Mouse (Mus musculus) A20 (cell line): ENCODE data around the gene Rtf1.
A peak's percentile ranks its signal among the peaks of the same experiment; 100 is the strongest.
"Not testable (repeated sequence)": the region's sequence is repeated elsewhere in the genome, so short reads cannot be mapped to it uniquely, and the experiment has no call there.

ENCODE experiments used
- DNase-seq: peaks from one replicate; pipeline ENCODE4 v3.0.0-alpha.2; 2011; ENCODE audit warnings: low read depth, low spot score

Gene Rtf1

GRCm38 (mm10) chr2:119674525-119675214 lies at the start of gene Rtf1:
Rtf1 (plus strand) TSS chr2:119675068.
- DNase-seq = peak; percentile 91

DNA sequence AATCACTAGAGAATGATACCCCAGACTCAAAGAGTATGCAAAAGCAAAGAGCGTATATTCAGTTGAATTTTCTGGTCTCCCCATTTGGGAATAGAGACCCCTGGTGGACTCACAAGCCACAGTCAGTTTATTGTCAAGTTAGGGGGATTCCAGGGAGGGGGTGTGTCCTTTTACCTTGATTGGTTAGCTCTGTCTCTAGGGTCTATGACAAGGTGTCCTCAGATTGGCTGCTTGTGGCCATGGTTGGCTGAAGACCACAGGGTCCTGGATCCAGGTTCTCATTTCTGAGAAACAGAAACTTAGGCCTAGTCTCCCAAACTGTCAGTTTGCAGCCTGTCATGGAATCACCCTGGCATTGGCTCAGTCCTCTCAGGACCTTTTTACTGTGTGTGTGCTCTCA lies 38.1 kb upstream of the Rtf1 start:
- DNase-seq = peak; percentile 25

DNA sequence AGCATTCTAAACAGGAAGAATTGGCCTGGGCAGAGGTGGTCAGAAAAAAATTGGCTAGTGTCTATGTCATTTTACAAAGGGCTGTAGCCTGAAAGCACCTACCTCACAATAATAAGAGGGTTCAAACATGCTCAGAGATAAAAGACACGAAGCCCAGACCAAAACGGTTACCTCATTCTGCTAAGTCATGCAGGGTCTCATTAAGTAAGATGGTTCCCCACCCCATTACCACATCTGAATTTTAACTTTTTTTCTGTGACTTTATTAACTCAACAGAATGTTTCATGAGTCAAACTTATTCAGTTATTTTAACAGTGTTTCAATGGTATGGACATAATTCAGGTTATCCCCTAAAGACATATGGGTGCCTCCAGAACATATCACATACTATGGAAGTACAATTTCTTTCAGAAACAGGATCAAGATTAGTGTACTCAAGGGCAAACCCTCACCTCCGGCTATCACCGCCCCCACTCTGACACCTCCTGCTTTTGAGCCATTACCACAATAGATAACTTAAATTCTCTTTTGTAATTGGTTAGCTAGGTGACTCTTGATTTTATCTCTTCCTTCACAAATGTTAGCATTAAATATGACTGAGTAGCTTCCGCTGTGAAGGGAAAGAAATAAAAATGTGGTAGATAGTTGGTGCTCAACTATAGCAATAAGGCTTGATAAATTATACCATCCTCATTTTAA lies 33.5 kb upstream of the Rtf1 start:
- no peak for DNase-seq

GRCm38 (mm10) chr2:119644254-119644653 lies 30.6 kb upstream of the Rtf1 start:
- DNase-seq = peak; percentile 31

DNA sequence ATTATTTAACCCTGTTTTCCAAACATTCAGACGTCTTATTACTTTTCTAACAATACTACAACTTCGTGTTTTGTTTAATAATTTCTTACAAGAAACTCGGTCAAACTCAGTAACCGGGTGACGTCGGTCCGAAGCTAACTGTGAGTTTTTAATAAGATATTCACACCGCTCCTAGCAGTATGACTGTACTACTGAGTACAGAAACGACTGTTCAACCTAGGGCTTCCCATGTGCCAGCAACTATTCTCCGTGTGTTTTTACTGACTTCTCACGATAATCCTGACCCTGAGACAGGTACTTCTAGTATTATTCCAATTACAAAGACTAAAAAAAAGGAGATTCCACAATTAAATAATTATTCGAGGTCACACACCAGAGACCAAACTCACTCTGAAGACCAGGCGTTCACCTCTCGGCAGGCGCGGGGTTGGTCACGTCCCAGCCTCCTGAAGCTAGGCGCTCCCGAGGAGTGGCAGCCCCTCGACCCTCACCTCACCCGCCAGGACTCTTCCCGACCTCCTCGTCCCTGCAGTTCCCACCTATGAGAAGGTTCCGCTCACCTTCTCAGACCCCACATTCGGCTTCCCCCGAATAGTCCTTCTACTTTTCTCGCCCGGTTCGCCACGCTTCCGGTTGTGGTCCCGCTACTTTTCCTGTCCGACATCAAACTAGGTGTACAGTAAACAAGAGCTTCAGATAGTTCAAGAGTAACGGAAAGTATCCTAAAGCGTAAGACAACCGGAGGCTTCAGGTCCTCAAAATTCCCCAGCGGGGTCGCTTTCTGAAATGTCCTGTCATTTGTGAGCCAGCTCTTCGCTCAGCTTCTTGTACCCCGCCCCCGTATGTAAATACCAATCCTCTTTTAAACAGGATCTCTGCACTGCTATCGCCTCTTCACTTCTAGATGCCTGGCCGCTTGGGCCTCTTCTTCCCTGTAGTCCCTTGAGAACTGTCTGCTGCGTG lies 12.4 kb upstream of the Rtf1 start, which contains the start of gene Ndufaf1:
Gene Ndufaf1, minus strand, starts transcription at position 608 of the 963 bp plus-strand sequence.
- peak; percentile 93 for DNase-seq

GRCm38 (mm10) chr2:119665744-119666143 lies 9.1 kb upstream of the Rtf1 start:
- DNase-seq = not testable (repeated sequence)

DNA sequence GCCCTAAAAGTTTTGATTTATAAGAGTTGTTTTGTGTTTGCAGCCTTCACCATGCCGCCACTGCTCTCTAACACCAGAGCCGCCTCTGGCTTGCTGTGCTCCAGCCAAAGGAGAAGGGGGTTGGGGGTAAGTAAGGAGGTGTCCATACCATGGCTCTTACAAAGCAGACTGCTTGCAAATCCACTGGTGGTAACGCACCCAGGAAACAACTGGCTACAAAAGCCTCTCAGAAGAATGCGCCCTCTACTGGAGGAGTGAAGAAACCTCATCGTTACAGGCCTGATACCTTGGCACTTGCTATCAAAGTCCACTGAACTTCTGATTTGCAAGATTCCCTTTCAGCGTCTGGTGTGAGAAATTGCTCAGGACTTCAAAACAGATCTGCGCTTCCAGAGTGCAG lies 5.9 kb upstream of the Rtf1 start:
- peak; percentile 27 for DNase-seq

DNA sequence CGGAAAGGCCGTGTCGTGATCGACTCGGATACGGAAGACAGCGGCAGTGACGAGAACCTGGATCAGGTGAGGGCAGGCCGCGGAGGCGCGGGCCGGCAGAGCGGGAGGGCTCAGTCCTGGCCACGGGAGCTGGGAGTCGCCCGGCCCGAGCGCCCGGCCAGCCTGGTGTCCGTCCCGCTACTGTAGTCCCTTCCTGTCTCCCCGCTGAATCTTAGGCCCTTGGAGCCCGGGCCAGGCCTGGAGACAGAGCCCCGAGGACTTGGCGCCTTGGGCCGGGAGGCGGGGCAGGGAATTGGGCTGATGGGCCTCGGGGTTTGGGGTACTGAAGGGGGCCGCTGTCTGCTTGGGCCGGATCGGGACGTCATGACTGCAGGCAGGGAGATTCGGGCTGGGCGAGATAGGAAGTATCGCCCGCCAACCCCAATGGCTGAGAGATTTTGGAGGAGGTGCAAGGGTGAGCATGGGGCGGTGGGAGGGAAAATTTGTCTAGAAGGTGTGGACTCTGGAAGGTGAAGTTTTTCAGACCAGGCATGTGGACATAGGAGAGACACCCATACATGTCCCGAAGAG lies 432 bp downstream of the Rtf1 start:
- DNase-seq = no peak

DNA sequence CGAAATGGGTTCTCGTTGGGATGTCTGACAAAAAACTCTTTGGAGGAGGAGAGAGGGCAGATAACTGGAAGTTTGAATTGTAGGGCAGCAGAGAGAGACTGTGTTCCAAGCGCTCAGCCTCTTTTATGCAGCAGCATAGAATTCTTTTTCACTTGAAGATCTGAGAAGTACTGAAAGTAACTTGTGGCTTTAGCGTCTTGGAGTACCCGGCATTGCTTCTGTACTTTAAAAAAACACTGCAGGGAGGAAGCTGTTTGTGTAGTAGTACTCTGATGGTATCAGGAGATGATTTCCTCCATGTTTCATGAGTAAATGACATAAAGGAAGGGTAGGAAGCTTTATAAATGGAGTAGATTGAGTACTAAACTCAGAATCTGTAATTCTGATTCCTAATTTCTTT lies 963 bp downstream of the Rtf1 start:
- DNase-seq = peak; percentile 39

DNA sequence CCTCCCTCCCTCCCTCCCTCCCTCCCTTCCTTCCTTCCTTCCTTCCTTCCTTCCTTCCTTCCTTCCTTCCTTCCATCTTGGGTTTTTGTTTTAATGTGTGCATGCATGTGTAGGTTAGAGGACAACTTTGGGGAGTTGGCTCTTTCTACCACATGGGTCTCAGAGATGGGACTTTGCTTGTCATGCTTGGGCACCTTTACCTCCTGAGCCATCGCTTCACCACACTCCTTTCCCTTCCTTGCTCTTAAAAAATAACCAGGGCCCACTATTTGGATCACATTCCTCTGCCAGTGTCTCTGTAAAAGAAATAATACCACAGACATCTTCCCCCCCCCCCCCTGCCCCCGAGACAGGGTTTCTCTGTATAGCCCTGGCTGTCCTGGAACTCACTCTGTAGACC lies 8.8 kb downstream of the Rtf1 start:
- no peak for DNase-seq

GRCm38 (mm10) chr2:119692003-119692701 lies 17.3 kb downstream of the Rtf1 start:
- DNase-seq = peak; percentile 54

DNA sequence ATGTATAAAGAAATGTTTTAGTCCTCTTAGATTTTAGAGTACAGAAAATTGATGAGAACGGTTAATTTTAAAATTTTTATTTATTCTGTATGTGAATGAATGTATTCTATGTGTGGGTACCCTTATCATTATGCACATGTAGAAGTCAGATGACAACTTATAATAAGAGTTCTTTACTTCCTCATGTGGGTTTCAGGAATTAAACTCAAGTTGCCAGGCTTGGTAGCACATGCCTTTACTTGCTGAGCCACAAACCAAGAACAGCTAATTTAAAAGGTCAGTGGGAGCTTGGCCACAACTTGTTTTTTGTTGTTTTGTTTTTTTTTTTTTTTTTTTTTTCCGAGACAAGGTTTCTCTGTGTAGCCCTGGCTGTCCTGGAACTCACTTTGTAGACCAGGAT lies 20.0 kb downstream of the Rtf1 start:
- DNase-seq = peak; percentile 59

- peak; percentile 69 for DNase-seq
Observed at GRCm38 (mm10) chr2:119696111-119696510, 21.2 kb downstream of the Rtf1 start.

DNA sequence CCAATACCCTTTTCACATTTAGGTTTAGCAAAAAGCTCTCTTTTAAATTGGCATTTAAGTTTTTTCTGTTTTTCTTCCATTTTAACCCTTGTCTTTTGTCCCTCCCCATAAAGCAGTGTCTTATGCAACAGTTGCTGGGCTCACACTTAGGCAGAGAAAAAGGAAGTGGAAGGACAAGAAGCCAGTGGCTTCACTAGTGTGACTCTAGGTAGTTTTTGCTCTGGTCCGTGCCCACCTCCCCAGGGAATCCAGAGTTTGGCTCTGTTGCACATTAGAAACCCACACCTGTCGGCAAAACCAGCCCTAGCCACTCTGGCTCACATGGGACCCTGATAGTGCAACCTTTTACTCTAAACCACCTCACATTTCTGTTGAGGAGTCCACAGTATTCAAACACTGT lies 23.6 kb downstream of the Rtf1 start:
- DNase-seq = peak; percentile 86

GRCm38 (mm10) chr2:119699962-119700361 lies 25.1 kb downstream of the Rtf1 start:
- DNase-seq = no peak

DNA sequence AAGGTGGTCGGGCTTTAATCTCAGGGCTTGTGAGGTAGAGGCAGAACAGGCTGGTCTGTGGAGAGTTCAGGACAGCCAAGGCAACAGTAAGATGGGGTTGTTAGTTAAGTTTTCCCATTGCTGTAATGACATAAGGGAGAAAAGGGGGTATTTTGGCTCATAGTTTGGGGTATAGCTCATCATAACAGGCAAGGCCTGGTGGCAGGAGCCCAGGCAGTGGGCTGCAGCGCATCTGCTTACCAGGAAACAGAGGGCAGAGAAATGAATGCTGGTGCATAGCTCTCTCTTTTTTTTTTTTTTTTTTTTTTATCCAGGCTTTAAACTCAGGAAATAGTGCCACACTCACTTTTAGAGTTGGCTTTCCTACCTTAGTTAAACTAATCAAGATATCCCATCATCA lies 28.3 kb downstream of the Rtf1 start:
- no peak for DNase-seq

DNA sequence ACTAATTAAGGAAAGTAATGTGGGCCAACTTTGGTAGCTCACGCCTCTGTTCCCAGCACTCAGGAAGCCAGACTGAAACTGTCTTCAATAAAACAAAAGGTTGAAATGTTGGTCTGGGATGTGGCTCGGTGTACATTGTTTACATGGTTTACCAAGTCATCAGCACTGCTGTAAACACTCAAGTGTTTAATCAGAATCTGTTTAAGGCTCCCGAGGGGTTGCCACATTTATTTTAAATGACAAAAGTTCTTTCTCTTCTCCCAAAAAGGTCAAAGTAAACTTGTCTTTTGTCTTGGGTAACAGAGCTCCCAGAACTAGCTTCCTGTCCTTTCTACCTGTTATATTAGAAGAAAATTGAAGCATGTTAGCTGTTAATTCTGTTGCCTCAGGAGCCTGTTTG lies 32.8 kb downstream of the Rtf1 start:
- DNase-seq = no peak

DNA sequence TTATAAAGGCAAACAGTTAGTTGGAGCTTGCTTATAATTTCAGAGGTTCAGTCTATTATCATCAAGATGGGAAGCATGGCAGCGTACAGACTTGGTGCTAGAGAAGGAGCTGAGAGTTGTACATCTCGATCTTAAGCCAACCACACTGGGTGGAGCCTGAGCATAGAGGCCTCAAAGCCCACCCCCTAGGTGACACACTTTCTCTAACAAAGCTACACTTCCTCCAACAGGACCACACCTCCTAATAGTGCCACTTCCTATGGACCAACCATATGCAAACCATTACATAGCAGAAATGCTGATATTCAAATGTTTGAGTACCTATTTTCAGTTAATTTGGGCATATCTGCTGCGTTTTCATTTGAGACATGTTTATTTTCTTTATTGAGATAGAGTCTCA lies 35.1 kb downstream of the Rtf1 start:
- peak; percentile 43 for DNase-seq

GRCm38 (mm10) chr2:119715868-119716267 lies 41.0 kb downstream of the Rtf1 start:
- DNase-seq = not testable (repeated sequence)

DNA sequence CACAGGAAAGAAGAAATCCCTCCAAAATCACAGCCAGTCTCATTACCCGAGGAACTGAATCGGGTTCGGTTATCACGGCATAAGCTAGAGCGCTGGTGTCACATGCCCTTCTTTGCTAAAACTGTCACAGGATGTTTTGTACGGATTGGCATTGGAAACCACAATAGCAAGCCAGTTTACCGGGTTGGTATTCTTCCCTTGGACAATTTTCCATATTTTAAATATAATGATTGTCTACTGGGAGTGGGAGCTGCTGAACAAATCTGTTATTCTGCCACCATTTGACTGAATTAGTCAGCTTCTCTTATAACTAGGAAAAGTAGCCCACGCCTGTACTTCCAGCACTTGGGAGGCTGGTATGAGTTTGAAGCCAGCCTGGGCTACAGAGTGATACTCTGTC lies 46.2 kb downstream of the Rtf1 start:
- DNase-seq = no peak

DNA sequence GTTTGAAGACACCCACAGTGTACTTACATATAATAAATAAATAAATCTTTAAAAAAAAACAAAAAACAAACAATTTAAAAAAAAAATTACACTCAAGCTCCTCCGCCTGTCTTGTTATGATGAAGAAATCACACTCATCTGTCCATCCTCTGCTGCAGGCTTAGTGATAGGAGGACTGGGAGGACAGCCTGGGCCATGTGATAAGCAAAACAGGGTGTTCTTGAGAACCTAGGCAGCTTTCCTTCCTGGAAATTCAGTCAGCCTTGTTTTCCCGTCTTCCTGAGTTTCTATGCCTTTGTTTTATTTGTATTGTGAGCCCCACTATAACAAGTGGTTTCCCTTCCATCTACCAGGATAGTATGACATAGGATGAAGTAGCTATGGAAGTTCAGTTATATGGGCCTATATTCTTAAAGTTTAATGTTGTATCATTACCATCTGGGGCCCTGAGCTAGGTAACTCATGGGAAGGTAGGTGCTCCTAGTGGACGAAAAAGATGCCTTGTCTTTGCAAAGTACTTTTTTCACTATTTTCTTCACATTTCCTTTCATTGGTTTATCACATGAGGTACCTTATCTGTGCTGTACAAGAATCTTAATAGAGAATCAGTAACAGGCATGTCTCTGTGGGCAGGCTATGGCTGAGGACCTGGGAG lies 53.0 kb downstream of the Rtf1 start:
- no peak for DNase-seq
